Mouse (Mus musculus): ENCODE measurements around the gene Tmpo. TPM values are rescaled to one million over a fixed set of nuclear protein-coding genes. Genes with fewer than 3 reads are reported as not detected.
A peak's percentile ranks its signal among the peaks of the same experiment; 100 is the strongest.
"Not testable (repeated sequence)": the region's sequence is repeated elsewhere in the genome, so short reads cannot be mapped to it uniquely, and the experiment has no call there.

Gene Tmpo
- polyA plus RNA-seq, 1 experiment: 21.1 TPM

DNA sequence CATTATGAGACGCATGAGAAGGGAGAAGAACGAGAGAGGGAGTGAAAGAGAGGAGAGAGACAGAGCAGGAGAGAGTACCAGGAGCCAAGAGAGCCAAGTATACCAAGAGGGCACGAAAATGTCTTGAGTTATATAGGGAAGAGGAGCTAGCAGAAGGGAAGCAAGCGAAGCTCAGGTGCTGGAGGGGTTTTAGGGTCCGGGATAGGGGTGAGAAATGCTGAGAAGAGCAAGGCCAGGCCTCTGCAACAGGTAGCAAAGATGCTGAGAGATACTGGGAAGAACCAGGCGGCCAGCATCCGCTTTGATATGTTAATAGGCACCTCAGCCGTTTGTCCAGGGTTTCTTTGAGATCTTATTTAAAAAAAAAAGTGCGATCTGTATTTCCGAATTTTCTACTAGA, 6.2 kb upstream of the Tmpo start:
- DNase-seq: no peak
- Histone ChIP-seq H3K36me3 (ENCODE audit: control insufficient read depth, insufficient read depth, low read length) (no peaks in the 10 kb centered on the region), H3K27ac (ENCODE audit: insufficient read depth, low read depth, low read length) (no peak overlapping the region), H3K4me1 (ENCODE audit: control insufficient read depth, insufficient read depth, low read length) (peaks cover 9% of the 10 kb centered on the region; the same call in 1 of the 2 replicates), H3K27me3 (replicated peaks; ENCODE audit: control insufficient read depth, insufficient read depth, low read length) (no peaks in the 10 kb centered on the region), H3K4me3 (ENCODE audit: insufficient read depth, low read depth, low read length) (peak overlapping the region; percentile 9; the same call in 1 of the 2 replicates)
- TF ChIP-seq POLR2A (IDR thresholded peaks at IDR 0.05; ENCODE audit: low read depth, low read length): no peak
- TF ChIP-seq CTCF (conservative IDR thresholded peaks at IDR 0.05; ENCODE audit: insufficient read depth, insufficient read length, low read depth, low read length): no peak
- WGBS: 36% methylated on average over 10 of the region's 10 CpGs

DNA sequence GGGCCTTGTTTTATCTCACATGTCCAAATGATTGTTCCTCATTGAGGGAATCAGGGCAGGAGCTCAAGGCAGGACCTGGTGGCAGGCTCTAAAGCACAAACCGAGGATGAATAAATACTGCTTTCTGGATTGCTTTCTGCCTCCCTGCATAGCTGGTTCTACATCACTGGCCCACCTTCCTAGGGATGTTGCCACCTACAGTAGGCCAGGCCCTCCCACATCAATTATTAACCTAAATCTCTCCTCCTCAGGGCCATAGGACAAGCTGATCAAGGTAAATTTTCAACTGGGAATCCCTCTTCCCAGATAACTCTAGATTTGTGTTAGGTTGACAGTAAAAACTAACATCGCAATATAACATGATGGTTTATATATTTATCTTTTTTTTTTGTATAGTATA, 4.6 kb upstream of the Tmpo start:
- Histone ChIP-seq H3K27me3 (replicated peaks; ENCODE audit: control insufficient read depth, insufficient read depth, low read length) (no peaks in the 10 kb centered on the region), H3K4me3 (ENCODE audit: insufficient read depth, low read depth, low read length) (no peak overlapping the region), H3K4me1 (ENCODE audit: control insufficient read depth, insufficient read depth, low read length) (peaks cover 10% of the 10 kb centered on the region; the same call in 1 of the 2 replicates), H3K36me3 (ENCODE audit: control insufficient read depth, insufficient read depth, low read length) (no peaks in the 10 kb centered on the region), H3K27ac (ENCODE audit: insufficient read depth, low read depth, low read length) (0 out of 2 replicates have a peak overlapping the region, but pooled peaks have one; percentile 6)
- peak; percentile 80 for DNase-seq
- 56% methylated on average over 2 of the region's 2 CpGs for WGBS
- TF ChIP-seq POLR2A (IDR thresholded peaks at IDR 0.05; ENCODE audit: low read depth, low read length) (no peak), CTCF (conservative IDR thresholded peaks at IDR 0.05; ENCODE audit: insufficient read depth, insufficient read length, low read depth, low read length) (no peak)

- DNase-seq; H3K4me3 ChIP-seq (ENCODE audit: insufficient read depth, low read depth, low read length); H3K27me3 ChIP-seq (replicated peaks; ENCODE audit: control insufficient read depth, insufficient read depth, low read length); H3K27ac ChIP-seq (ENCODE audit: insufficient read depth, low read depth, low read length); H3K36me3 ChIP-seq (ENCODE audit: control insufficient read depth, insufficient read depth, low read length): not testable (repeated sequence)
- WGBS: 78% methylated on average over 5 of the region's 5 CpGs
- peaks cover 16% of the 10 kb centered on the region; the same call in 1 of the 2 replicates for H3K4me1 ChIP-seq (ENCODE audit: control insufficient read depth, insufficient read depth, low read length)
Observed at GRCm38 (mm10) chr10:91184893-91185292, 3.8 kb upstream of the Tmpo start.

- peak overlapping the region; percentile 83 for H3K27ac ChIP-seq (ENCODE audit: insufficient read depth, low read depth, low read length)
- H3K4me1 ChIP-seq (ENCODE audit: control insufficient read depth, insufficient read depth, low read length): peaks cover 16% of the 10 kb centered on the region; the same call in 1 of the 2 replicates
- DNase-seq: peak; percentile 92
- H3K4me3 ChIP-seq (ENCODE audit: insufficient read depth, low read depth, low read length): no peak overlapping the region
- WGBS: 26% methylated on average over 3 of the region's 3 CpGs
- TF ChIP-seq POLR2A (IDR thresholded peaks at IDR 0.05; ENCODE audit: low read depth, low read length) (no peak), CTCF (conservative IDR thresholded peaks at IDR 0.05; ENCODE audit: insufficient read depth, insufficient read length, low read depth, low read length) (no peak)
- no peaks in the 10 kb centered on the region for H3K27me3 ChIP-seq (replicated peaks; ENCODE audit: control insufficient read depth, insufficient read depth, low read length)
- H3K36me3 ChIP-seq (ENCODE audit: control insufficient read depth, insufficient read depth, low read length): no peaks in the 10 kb centered on the region
Observed at GRCm38 (mm10) chr10:91183316-91183715, 2.2 kb upstream of the Tmpo start.

GRCm38 (mm10) chr10:91182291-91182990, 1.3 kb upstream of the Tmpo start:
- DNase-seq: no peak
- H3K4me3 ChIP-seq (ENCODE audit: insufficient read depth, low read depth, low read length): peak overlapping the region; percentile 50
- peak overlapping the region; percentile 89 for H3K27ac ChIP-seq (ENCODE audit: insufficient read depth, low read depth, low read length)
- 3% methylated on average over 16 of the region's 16 CpGs for WGBS
- H3K27me3 ChIP-seq (replicated peaks; ENCODE audit: control insufficient read depth, insufficient read depth, low read length): no peaks in the 10 kb centered on the region
- TF ChIP-seq POLR2A (IDR thresholded peaks at IDR 0.05; ENCODE audit: low read depth, low read length): no peak
- no peak for TF ChIP-seq CTCF (conservative IDR thresholded peaks at IDR 0.05; ENCODE audit: insufficient read depth, insufficient read length, low read depth, low read length)
- peaks cover 16% of the 10 kb centered on the region; the same call in 1 of the 2 replicates for H3K4me1 ChIP-seq (ENCODE audit: control insufficient read depth, insufficient read depth, low read length)
- no peaks in the 10 kb centered on the region for H3K36me3 ChIP-seq (ENCODE audit: control insufficient read depth, insufficient read depth, low read length)

- Histone ChIP-seq H3K36me3 (ENCODE audit: control insufficient read depth, insufficient read depth, low read length) (no peaks in the 10 kb centered on the region), H3K4me1 (ENCODE audit: control insufficient read depth, insufficient read depth, low read length) (peaks cover 13% of the 10 kb centered on the region; the same call in 1 of the 2 replicates), H3K27ac (ENCODE audit: insufficient read depth, low read depth, low read length) (peak overlapping the region; percentile 95), H3K27me3 (replicated peaks; ENCODE audit: control insufficient read depth, insufficient read depth, low read length) (no peaks in the 10 kb centered on the region), H3K4me3 (ENCODE audit: insufficient read depth, low read depth, low read length) (peak overlapping the region; percentile 60)
- peak; percentile 99 for DNase-seq
- WGBS: under 1% methylated on average over 69 of the region's 69 CpGs
- TF ChIP-seq POLR2A (IDR thresholded peaks at IDR 0.05; ENCODE audit: low read depth, low read length): peak; percentile 92
- TF ChIP-seq CTCF (conservative IDR thresholded peaks at IDR 0.05; ENCODE audit: insufficient read depth, insufficient read length, low read depth, low read length): no peak
Observed at GRCm38 (mm10) chr10:91181461-91182288, 560 bp upstream of the Tmpo start.

DNA sequence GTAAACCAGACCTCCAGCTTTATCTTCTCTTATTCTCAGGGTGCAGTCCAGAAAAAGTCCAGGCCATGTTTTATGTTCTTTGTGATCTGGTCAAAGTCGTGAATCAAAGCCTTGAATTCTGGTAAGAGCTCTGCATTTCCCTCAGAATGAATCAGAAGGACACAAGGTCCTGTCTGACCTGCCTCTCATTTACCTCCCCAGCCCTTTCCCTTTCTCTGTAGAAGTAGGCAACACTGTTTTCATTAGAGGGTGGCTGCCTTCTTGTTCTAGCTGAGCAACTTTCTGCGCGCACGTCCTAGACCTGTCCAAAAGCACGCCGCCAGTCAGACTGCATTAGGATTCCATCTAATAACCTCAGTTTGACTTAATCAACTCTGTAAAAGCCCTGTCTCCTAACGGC, 814 bp downstream of the Tmpo start:
- Histone ChIP-seq H3K27me3 (replicated peaks; ENCODE audit: control insufficient read depth, insufficient read depth, low read length) (no peaks in the 10 kb centered on the region), H3K36me3 (ENCODE audit: control insufficient read depth, insufficient read depth, low read length) (no peaks in the 10 kb centered on the region), H3K27ac (ENCODE audit: insufficient read depth, low read depth, low read length) (peak overlapping the region; percentile 95), H3K4me1 (ENCODE audit: control insufficient read depth, insufficient read depth, low read length) (peaks cover 11% of the 10 kb centered on the region; the same call in 1 of the 2 replicates), H3K4me3 (ENCODE audit: insufficient read depth, low read depth, low read length) (peak overlapping the region; percentile 10; the same call in 1 of the 2 replicates)
- WGBS: 15% methylated on average over 7 of the region's 7 CpGs
- DNase-seq: peak; percentile 48
- TF ChIP-seq POLR2A (IDR thresholded peaks at IDR 0.05; ENCODE audit: low read depth, low read length) (no peak), CTCF (conservative IDR thresholded peaks at IDR 0.05; ENCODE audit: insufficient read depth, insufficient read length, low read depth, low read length) (no peak)

All from kidney, adult 2 months (tissue).